Mouse (Mus musculus): ENCODE results near the gene Gm28891. TPM values are rescaled to one million over a fixed set of nuclear protein-coding genes. Genes with fewer than 3 reads are reported as not detected.
"Not testable (repeated sequence)": the region's sequence is repeated elsewhere in the genome, so short reads cannot be mapped to it uniquely, and the experiment has no call there.

The Gm28891 gene
- polyA plus RNA-seq (2015; fragmentation: Nextera tagmentation; extraction: Ambion mirVana), result not detected in 2 replicates

GRCm38 (mm10) chrY:60240902-60241301 is at the start of gene Gm28891:
Gm28891 (plus strand) TSS chrY:60241202.
- H3K9ac ChIP-seq; H3K36me3 ChIP-seq; H3K27me3 ChIP-seq; H3K27ac ChIP-seq; H3K4me2 ChIP-seq; ATAC-seq (ENCODE audit: insufficient number of reproducible peaks, low FRiP score, low TSS enrichment, low read depth); H3K9me3 ChIP-seq; H3K4me3 ChIP-seq; H3K4me1 ChIP-seq: not testable (repeated sequence)
- WGBS, result no CpG with 5 or more reads among the region's 8 CpGs
